Mouse (Mus musculus): ENCODE results near the gene Ccdc17. TPM values are rescaled to one million over a fixed set of nuclear protein-coding genes. Genes with fewer than 3 reads are reported as not detected.

The Ccdc17 gene
- total RNA-seq, 2 experiments from 2014 or later: 5.8 to 13.8 TPM

GRCm38 (mm10) chr4:116644326-116644725 is 47.9 kb downstream of the Ccdc17 start:
- DNase-seq: peak; percentile 51

- DNase-seq: peak; percentile 47
These were observed 49.2 kb downstream of the Ccdc17 start for GRCm38 (mm10) chr4:116645624-116646023.

GRCm38 (mm10) chr4:116649411-116649810 is 53.0 kb downstream of the Ccdc17 start:
- no peak for DNase-seq

Other genes starting within 250 kb of the Ccdc17 start
- gene Mast2, start 132.5 kb upstream of the Ccdc17 start, total RNA-seq (2021): 10 to 100 TPM; 34.9 to 46.4 TPM
- 10 to 100 TPM; 14.7 to 16.6 TPM for gene Ipp, start 89.1 kb upstream of the Ccdc17 start, total RNA-seq (2021)
- 10 to 100 TPM; 18.9 to 23.4 TPM for gene Tmem69, start 40.7 kb upstream of the Ccdc17 start, total RNA-seq (2021)
- 10 to 100 TPM; 72.4 to 81.2 TPM for gene Gpbp1l1, start 39.0 kb upstream of the Ccdc17 start, total RNA-seq (2021)
- gene Nasp, start 31.3 kb downstream of the Ccdc17 start, total RNA-seq (2021): 10 to 100 TPM; 46.4 to 48.1 TPM
- 100 to 1,000 TPM; 646 to 659 TPM for gene Akr1a1, start 55.0 kb downstream of the Ccdc17 start, total RNA-seq (2021)
- gene Prdx1, start 88.9 kb downstream of the Ccdc17 start, total RNA-seq (2021): 100 to 1,000 TPM; 573 to 689 TPM
- 10 to 100 TPM; 32.2 to 40.4 TPM for gene Mmachc, start 111.8 kb downstream of the Ccdc17 start, total RNA-seq (2021)
- gene Ccdc163, start 111.9 kb downstream of the Ccdc17 start, total RNA-seq (2021): 10 to 100 TPM; 18.6 to 20.2 TPM
- 1 to 10 TPM; 5.1 to 5.7 TPM for gene Tesk2, start 124.3 kb downstream of the Ccdc17 start, total RNA-seq (2021)
- 10 to 100 TPM; 16.2 to 19.4 TPM for gene Toe1, start 211.0 kb downstream of the Ccdc17 start, total RNA-seq (2021)
- gene Mutyh, start 211.1 kb downstream of the Ccdc17 start, total RNA-seq (2021): 1 to 10 TPM; 4.2 to 4.7 TPM
- 1 to 10 TPM; 5.2 to 9.2 TPM for gene Hpdl, start 225.1 kb downstream of the Ccdc17 start, total RNA-seq (2021)

Data from adrenal gland, postnatal 10 days (tissue).